ENCODE assay signal across 8 mouse cellular contexts in the genomic region with DNA sequence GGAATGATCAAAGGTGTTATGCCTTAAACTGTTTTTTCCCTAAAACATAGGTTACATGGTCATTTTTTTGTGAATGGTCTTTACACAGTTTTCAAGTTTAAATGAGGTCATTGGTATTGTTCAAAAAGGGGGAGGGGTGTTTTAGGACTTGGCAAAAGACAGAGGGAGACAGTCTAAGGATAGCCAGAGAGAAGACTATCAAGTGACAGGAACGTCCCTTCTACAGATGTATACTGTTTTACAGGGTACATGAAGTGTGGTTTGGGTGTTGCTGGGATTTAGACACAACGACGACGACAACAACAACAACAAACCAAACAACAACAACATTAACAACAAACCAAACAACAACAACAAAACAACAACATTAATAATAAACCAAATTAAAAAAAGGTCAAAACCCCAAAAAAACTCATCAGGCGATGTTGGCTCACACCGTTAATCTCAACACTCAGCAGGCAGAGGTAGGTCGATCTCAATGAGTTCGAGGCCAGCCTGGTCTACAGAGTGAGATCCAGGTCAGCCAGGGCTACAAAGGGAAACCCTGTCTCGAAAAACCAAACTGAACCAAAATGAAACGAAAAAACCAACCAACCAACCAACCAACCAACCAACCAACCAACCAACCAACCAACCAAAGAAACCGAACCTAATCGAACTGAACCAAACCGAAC. TPM values are rescaled to one million over a fixed set of nuclear protein-coding genes. Genes with fewer than 3 reads are reported as not detected.
DNase-seq lines count a peak whose midpoint lies in the region; ATAC-seq and TF ChIP-seq lines count a peak whose summit lies in the region.

No protein-coding gene starts in this region.

- no peaks in the 10 kb centered on the region for H3K27me3 ChIP-seq in heart, embryonic 11.5 days (ENCODE audit: control insufficient read depth, insufficient read depth, low read length)
- H3K27me3 ChIP-seq in C2C12 (ENCODE audit: control insufficient read depth, insufficient read depth, insufficient read length), result no peaks in the 10 kb centered on the region
- no peaks in the 10 kb centered on the region for H3K27me3 ChIP-seq in forebrain, embryonic 16.5 days (replicated peaks; ENCODE audit: control insufficient read depth, insufficient read depth, low read length)
- no peaks in the 10 kb centered on the region for H3K27me3 ChIP-seq in liver, embryonic 16.5 days (ENCODE audit: control insufficient read depth, insufficient read depth, low read depth, low read length)

- peak overlapping the region; percentile 61 for H3K4me2 ChIP-seq in heart, embryonic 11.5 days
- H3K4me2 ChIP-seq in forebrain, embryonic 16.5 days (ENCODE audit: low read length), result peak overlapping the region; percentile 20
- peak overlapping the region; percentile 68 for H3K4me2 ChIP-seq in liver, embryonic 16.5 days (ENCODE audit: low read depth, low read length)

- intact Hi-C loops in heart, postnatal 14 days (cut with DNase I), result no loop called here

- no peak overlapping the region for H3K9ac ChIP-seq in heart, embryonic 11.5 days (ENCODE audit: low read depth, low read length)
- H3K9ac ChIP-seq in forebrain, embryonic 16.5 days (replicated peaks; ENCODE audit: low read depth, low read length), result no peak overlapping the region
- H3K9ac ChIP-seq in liver, embryonic 16.5 days (ENCODE audit: low read depth, low read length), result no peak overlapping the region

- peak overlapping the region; percentile 57 for H3K4me3 ChIP-seq in heart, embryonic 11.5 days (ENCODE audit: low read depth, low read length)
- peak overlapping the region; percentile 59 for H3K4me3 ChIP-seq in C2C12 (ENCODE audit: insufficient read depth, poor library complexity, severe bottlenecking)
- peak overlapping the region; percentile 66 for H3K4me3 ChIP-seq in forebrain, embryonic 16.5 days (replicated peaks; ENCODE audit: low read length)
- peak overlapping the region; percentile 67 for H3K4me3 ChIP-seq in liver, embryonic 16.5 days (ENCODE audit: low read depth, low read length)

- ATAC-seq in heart, embryonic 11.5 days (replicated peaks; ENCODE audit: insufficient number of reproducible peaks, low FRiP score, low TSS enrichment), result no peak
- ATAC-seq in forebrain, embryonic 16.5 days, result peak; percentile 64
- no peak for ATAC-seq in liver, embryonic 16.5 days (ENCODE audit: low read depth)

- H3K36me3 ChIP-seq in heart, embryonic 11.5 days (ENCODE audit: control insufficient read depth, insufficient read depth, low read length), result no peaks in the 10 kb centered on the region
- no peaks in the 10 kb centered on the region for H3K36me3 ChIP-seq in C2C12 (ENCODE audit: control insufficient read depth, insufficient read depth)
- H3K36me3 ChIP-seq in forebrain, embryonic 16.5 days (ENCODE audit: control insufficient read depth, insufficient read depth), result no peaks in the 10 kb centered on the region; the same call in 1 of the 2 replicates
- H3K36me3 ChIP-seq in liver, embryonic 16.5 days (ENCODE audit: control insufficient read depth, insufficient read depth), result no peaks in the 10 kb centered on the region

- 67% methylated on average over 13 of the region's 13 CpGs for WGBS in heart, embryonic 11.5 days (ENCODE audit: insufficient replicate concordance)
- 71% methylated on average over 13 of the region's 13 CpGs for WGBS in forebrain, embryonic 16.5 days
- WGBS in liver, embryonic 16.5 days (ENCODE audit: insufficient replicate concordance), result 41% methylated on average over 13 of the region's 13 CpGs

- no peaks in the 10 kb centered on the region for H3K4me1 ChIP-seq in heart, embryonic 11.5 days (ENCODE audit: control insufficient read depth, insufficient read depth, low read length)
- peaks cover 6% of the 10 kb centered on the region; the same call in 1 of the 2 replicates for H3K4me1 ChIP-seq in forebrain, embryonic 16.5 days (replicated peaks; ENCODE audit: control insufficient read depth, insufficient read depth, low read length)
- H3K4me1 ChIP-seq in liver, embryonic 16.5 days (ENCODE audit: control insufficient read depth, low read depth, low read length), result peaks cover 2% of the 10 kb centered on the region; the same call in 1 of the 2 replicates

- H3K79me2 ChIP-seq in C2C12 (ENCODE audit: control insufficient read depth, insufficient read depth), result no peaks in the 10 kb centered on the region

- H3K9me3 ChIP-seq in heart, embryonic 11.5 days (replicated peaks; ENCODE audit: control insufficient read depth, low read length), result peaks cover 5% of the 10 kb centered on the region; the same call in 1 of the 2 replicates
- H3K9me3 ChIP-seq in forebrain, embryonic 16.5 days (ENCODE audit: control insufficient read depth, low read length), result no peaks in the 10 kb centered on the region
- no peaks in the 10 kb centered on the region for H3K9me3 ChIP-seq in liver, embryonic 16.5 days (replicated peaks; ENCODE audit: control insufficient read depth, low read length)

- no peak for DNase-seq in heart, postnatal 14 days
- no peak for DNase-seq in adrenal gland, postnatal 25 days
- DNase-seq in adipocyte (ENCODE audit: low spot score), result no peak
- DNase-seq in testis, postnatal 10 days (ENCODE audit: low spot score), result no peak

- no peak for TF ChIP-seq CTCF in C2C12 (IDR thresholded peaks at IDR 0.05; ENCODE audit: control insufficient read depth, insufficient read depth, insufficient read length)

- no peak overlapping the region for H3K27ac ChIP-seq in heart, embryonic 11.5 days (ENCODE audit: low read depth, low read length)
- H3K27ac ChIP-seq in forebrain, embryonic 16.5 days (ENCODE audit: low read length), result no peak overlapping the region
- H3K27ac ChIP-seq in liver, embryonic 16.5 days (ENCODE audit: low read length), result no peak overlapping the region

- no peaks in the 10 kb centered on the region for H3K79me3 ChIP-seq in C2C12 (ENCODE audit: low read depth)

- no peak overlapping the region for H3ac ChIP-seq in C2C12 (ENCODE audit: control insufficient read depth, insufficient read length, low read depth)

TF ChIP-seq in C2C12, 6 proteins besides CTCF, POLR2A, EP300 and RAD21:
- TF ChIP-seq USF1 (IDR thresholded peaks at IDR 0.05; ENCODE audit: low read depth) (no peak), MAX (IDR thresholded peaks at IDR 0.05) (no peak), FOSL1 (IDR thresholded peaks at IDR 0.05; ENCODE audit: insufficient read depth, low read length, poor library complexity, severe bottlenecking) (no peak), MYOD1 (IDR thresholded peaks at IDR 0.05; ENCODE audit: control insufficient read depth, insufficient read length, low read depth) (no peak), MYOG (IDR thresholded peaks at IDR 0.05; ENCODE audit: control insufficient read depth, extremely low read depth, insufficient read length) (no peak), CEBPB (IDR thresholded peaks at IDR 0.05; ENCODE audit: low read depth) (no peak)
TF ChIP-seq in C2C12: peak in this region for 0.

RNA-seq across cellular contexts. Expression of a gene that starts 52.0 kb away (rescaled TPM):
- 49.0 and 55.9 TPM in 2 replicates for polyA plus RNA-seq in heart, embryonic 11.5 days (2014; fragmentation: Nextera tagmentation; extraction: Ambion mirVana)
- 10 to 100 TPM; 30.3 to 34.1 TPM for total RNA-seq in heart, postnatal 14 days (2021)
- polyA plus RNA-seq in C2C12 (2012; fragmentation: generic; extraction: Trizol), result 17.9 TPM
- polyA plus RNA-seq in forebrain, embryonic 16.5 days (2015; fragmentation: Nextera tagmentation; extraction: Ambion mirVana), result 261 and 277 TPM in 2 replicates
- polyA plus RNA-seq in liver, embryonic 16.5 days (2015; fragmentation: Nextera tagmentation; extraction: Ambion mirVana), result 10.2 and 11.6 TPM in 2 replicates
- total RNA-seq in adrenal gland, postnatal 25 days (2021), result 42.9 and 50.5 TPM in 2 replicates
